ENCODE assay signal across 17 mouse cellular contexts in the genomic region with DNA sequence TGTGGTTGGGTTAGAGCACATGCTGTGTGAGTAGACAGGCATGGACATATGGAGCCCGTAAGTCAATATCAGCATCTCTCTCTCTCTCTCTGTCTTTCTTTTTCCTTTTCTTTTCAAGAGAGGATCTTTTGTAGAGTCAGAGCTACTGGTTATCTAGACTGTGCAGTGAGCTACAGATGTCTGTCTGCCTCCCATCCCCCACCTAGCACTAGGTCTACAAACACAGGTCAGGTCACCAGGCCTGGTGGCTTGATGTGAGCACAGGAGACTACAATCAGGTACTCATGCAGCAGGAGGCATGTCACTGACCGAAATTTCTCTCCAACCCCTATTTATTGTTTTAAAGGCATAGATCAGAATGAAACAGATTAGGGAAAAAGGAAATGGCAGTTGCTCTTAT.
"Had no signal": no experiment of that assay in that cellular context is flagged by ENCODE, and none has a peak within 500 bp of the region (broad histone marks: within the 10 kb centered on the region; RNA-seq: fewer than 3 reads in every experiment).

No protein-coding gene starts in this region.

- H3K27me3 ChIP-seq: lung, embryonic 15.5 days; midbrain, embryonic 13.5 days; midbrain, embryonic 15.5 days; neural tube, embryonic 12.5 days; stomach, embryonic 15.5 days had no signal

- H3K4me3 ChIP-seq: lung, embryonic 15.5 days; megakaryocyte, embryonic 14.5 days; midbrain, embryonic 13.5 days; midbrain, embryonic 15.5 days; neural tube, embryonic 12.5 days; stomach, embryonic 15.5 days had no signal

- H3K4me1 ChIP-seq: lung, embryonic 15.5 days; midbrain, embryonic 13.5 days; midbrain, embryonic 15.5 days; neural tube, embryonic 12.5 days; stomach, embryonic 15.5 days had no signal

- H3K36me3 ChIP-seq: lung, embryonic 15.5 days; midbrain, embryonic 13.5 days; midbrain, embryonic 15.5 days; neural tube, embryonic 12.5 days; stomach, embryonic 15.5 days had no signal

- H3K4me2 ChIP-seq: lung, embryonic 15.5 days; midbrain, embryonic 11.5 days; midbrain, embryonic 13.5 days; midbrain, embryonic 15.5 days; neural tube, embryonic 12.5 days; stomach, embryonic 15.5 days had no signal

- ATAC-seq: lung, postnatal 0 days; midbrain, embryonic 13.5 days; midbrain, embryonic 15.5 days had no signal

- H3K9me3 ChIP-seq: lung, embryonic 15.5 days; megakaryocyte, embryonic 14.5 days; midbrain, embryonic 13.5 days; midbrain, embryonic 15.5 days; neural tube, embryonic 12.5 days; stomach, embryonic 15.5 days had no signal

- H3K27ac ChIP-seq: lung, embryonic 15.5 days; macrophage; midbrain, embryonic 13.5 days; midbrain, embryonic 15.5 days; neural tube, embryonic 12.5 days; stomach, embryonic 15.5 days; stomach, postnatal 0 days had no signal

- DNase-seq: lung, adult 2 months; lung, postnatal 14 days; lung, postnatal 36 days; right cerebral cortex, postnatal 14 days; thymus, adult 18-20 months; thymus, postnatal 14 days; thymus, postnatal 36 days had no signal

- H3K9ac ChIP-seq: lung, embryonic 15.5 days; midbrain, embryonic 13.5 days; midbrain, embryonic 15.5 days; neural tube, embryonic 12.5 days; stomach, embryonic 15.5 days had no signal
